28 mouse cellular contexts compared by ENCODE assay signal in genomic region chr5:38258034-38258772, GRCm38 (mm10). TPM values are rescaled to one million over a fixed set of nuclear protein-coding genes. Genes with fewer than 3 reads are reported as not detected.
DNase-seq lines count a peak whose midpoint lies in the region; ATAC-seq and TF ChIP-seq lines count a peak whose summit lies in the region.
"Had no signal": no experiment of that assay in that cellular context is flagged by ENCODE, and none has a peak within 500 bp of the region (broad histone marks: within the 10 kb centered on the region; RNA-seq: fewer than 3 reads in every experiment).

No protein-coding gene starts in this region.

- H3K4me1 ChIP-seq in limb, embryonic 14.5 days (ENCODE audit: control insufficient read depth, insufficient read depth, low read length) = 0 out of 2 replicates have a peak, but pooled peaks cover 2% of the 10 kb centered on the region
- H3K4me1 ChIP-seq in limb, embryonic 10.5 days = peaks cover 8% of the 10 kb centered on the region
- H3K4me1 ChIP-seq in embryonic facial prominence, embryonic 10.5 days = peaks cover 36% of the 10 kb centered on the region

- no peak overlapping the region for H3K9ac ChIP-seq in limb, embryonic 14.5 days (ENCODE audit: low read depth, low read length, severe bottlenecking)
- H3K9ac ChIP-seq: hindbrain, embryonic 12.5 days; neural tube, embryonic 15.5 days had no signal

- ATAC-seq in limb, embryonic 14.5 days (ENCODE audit: low FRiP score, low read depth) = peak; percentile 20; the same call in 1 of the 2 replicates
- no peak for ATAC-seq in erythroid progenitor cell, adult 5-6 weeks (replicated peaks; ENCODE audit: low FRiP score, poor library complexity, severe bottlenecking)
- ATAC-seq: activated CD4-positive, CD25-positive, alpha-beta regulatory T cell, adult 4 months; forebrain, embryonic 14.5 days; intestine, postnatal 0 days had no signal

- no peaks in the 10 kb centered on the region for H3K9me3 ChIP-seq in limb, embryonic 14.5 days (ENCODE audit: control insufficient read depth, low read length)
- no peaks in the 10 kb centered on the region for H3K9me3 ChIP-seq in limb, embryonic 10.5 days (replicated peaks)
- no peaks in the 10 kb centered on the region for H3K9me3 ChIP-seq in embryonic facial prominence, embryonic 10.5 days
- H3K9me3 ChIP-seq: hindbrain, embryonic 12.5 days; midbrain, embryonic 10.5 days; neural tube, embryonic 15.5 days had no signal

- DNase-seq in heart, adult 11 months = peak; percentile 63
- DNase-seq in heart, adult 8-10 months (ENCODE audit: low spot score) = no peak
- no peak for DNase-seq in limb, embryonic 14.5 days (ENCODE audit: low spot score)
- DNase-seq in limb, embryonic 10.5 days (ENCODE audit: low spot score) = no peak
- DNase-seq in embryonic facial prominence, embryonic 10.5 days (ENCODE audit: low spot score) = peak; percentile 43
- DNase-seq in telencephalon, adult 2 months (ENCODE audit: low read depth, low spot score) = peak; percentile 48
- DNase-seq: adrenal gland, adult 8-10 months; B cell, adult 2 months; cerebellum, adult 18-20 months; cerebellum, postnatal 14 days; gastrocnemius, postnatal 25 days; heart, adult 2 months; kidney, postnatal 4 days; lung, adult 18-20 months; lung, postnatal 10 days had no signal

- 71% methylated on average over 8 of the region's 8 CpGs for whole genome bisulfite sequencing in limb, embryonic 14.5 days
- WGBS in limb, embryonic 10.5 days = 79% methylated on average over 8 of the region's 8 CpGs
- 49% methylated on average over 8 of the region's 8 CpGs for WGBS in embryonic facial prominence, embryonic 10.5 days

- H3K36me3 ChIP-seq in limb, embryonic 14.5 days (ENCODE audit: control insufficient read depth, insufficient read depth, low read length) = peaks cover 10% of the 10 kb centered on the region
- H3K36me3 ChIP-seq in limb, embryonic 10.5 days = peaks cover 11% of the 10 kb centered on the region
- H3K36me3 ChIP-seq in embryonic facial prominence, embryonic 10.5 days (replicated peaks) = peaks cover 14% of the 10 kb centered on the region

- TF ChIP-seq POLR2A in limb, embryonic 14.5 days (IDR thresholded peaks at IDR 0.05; ENCODE audit: borderline replicate concordance, extremely low read depth, insufficient read depth, insufficient read length) = no peak

- no peak overlapping the region for H3K4me2 ChIP-seq in limb, embryonic 14.5 days (replicated peaks; ENCODE audit: low read depth, low read length, severe bottlenecking)
- H3K4me2 ChIP-seq: hindbrain, embryonic 12.5 days; liver, embryonic 11.5 days; neural tube, embryonic 15.5 days had no signal

- H3K4me3 ChIP-seq in limb, embryonic 14.5 days (replicated peaks; ENCODE audit: low read length) = no peak overlapping the region
- H3K4me3 ChIP-seq in limb, embryonic 10.5 days = no peak overlapping the region
- H3K4me3 ChIP-seq in embryonic facial prominence, embryonic 10.5 days = no peak overlapping the region
- H3K4me3 ChIP-seq: erythroblast, embryonic 14.5 days; heart, adult 2 months; hindbrain, embryonic 12.5 days; midbrain, embryonic 10.5 days; neural tube, embryonic 15.5 days had no signal

- no peaks in the 10 kb centered on the region for H3K27me3 ChIP-seq in limb, embryonic 14.5 days (ENCODE audit: control insufficient read depth, insufficient read depth, low read length)
- no peaks in the 10 kb centered on the region for H3K27me3 ChIP-seq in limb, embryonic 10.5 days (ENCODE audit: low read depth, poor library complexity, severe bottlenecking)
- H3K27me3 ChIP-seq in embryonic facial prominence, embryonic 10.5 days (replicated peaks; ENCODE audit: low read depth, poor library complexity, severe bottlenecking) = no peaks in the 10 kb centered on the region
- H3K27me3 ChIP-seq: hindbrain, embryonic 12.5 days; neural tube, embryonic 15.5 days had no signal

- H3K27ac ChIP-seq in limb, embryonic 14.5 days (replicated peaks; ENCODE audit: low read depth, low read length) = no peak overlapping the region
- no peak overlapping the region for H3K27ac ChIP-seq in limb, embryonic 10.5 days
- peak overlapping the region; percentile 57; the same call in 1 of the 2 replicates for H3K27ac ChIP-seq in embryonic facial prominence, embryonic 10.5 days (replicated peaks)
- H3K27ac ChIP-seq: heart, adult 2 months; hindbrain, embryonic 12.5 days; midbrain, embryonic 10.5 days; neural tube, embryonic 15.5 days had no signal

RNA-seq across cellular contexts. Expression of gene Tmem128, which starts 1.8 kb away (rescaled TPM):
- total RNA-seq in heart, adult 8-10 months (2022) = 10 to 100 TPM in 3 of 4 experiments, 1 to 10 TPM in 1; 9.5 to 12.0 (median 11.6) TPM
- 51.1 and 57.5 TPM in 2 replicates for polyA plus RNA-seq in limb, embryonic 14.5 days (2012; rRNA removed)
- 66.9 and 70.0 TPM in 2 replicates for polyA plus RNA-seq in limb, embryonic 14.5 days (2014; fragmentation: Nextera tagmentation; extraction: Ambion mirVana)
- polyA plus RNA-seq in limb, embryonic 10.5 days (2016; fragmentation: Nextera tagmentation; extraction: Ambion mirVana) = 69.3 and 73.2 TPM in 2 replicates
- 71.4 and 75.8 TPM in 2 replicates for polyA plus RNA-seq in embryonic facial prominence, embryonic 10.5 days (2016; fragmentation: Nextera tagmentation; extraction: Ambion mirVana)
- total RNA-seq in erythroid progenitor cell, adult 5-6 weeks (2015; ENCODE audit: low replicate concordance) = 39.3 and 63.3 TPM in 2 replicates
- 16.0 and 16.2 TPM in 2 replicates for total RNA-seq in erythroid progenitor cell, adult 5-6 weeks (2017; ENCODE audit: low replicate concordance)

RNA-seq across cellular contexts. Expression of gene Otop1, which starts 17.6 kb away (rescaled TPM):
- total RNA-seq in heart, adult 8-10 months (2022) = under 1 TPM; 0.12 to 0.28 (median 0.18) TPM
- 0.04 TPM in 1 of 2 replicates, not detected in the other for polyA plus RNA-seq in limb, embryonic 14.5 days (2012; rRNA removed)
- polyA plus RNA-seq in limb, embryonic 14.5 days (2014; fragmentation: Nextera tagmentation; extraction: Ambion mirVana) = not detected in 2 replicates
- polyA plus RNA-seq in limb, embryonic 10.5 days (2016; fragmentation: Nextera tagmentation; extraction: Ambion mirVana) = 0.19 TPM in 1 of 2 replicates, not detected in the other
- 0.45 and 0.60 TPM in 2 replicates for polyA plus RNA-seq in embryonic facial prominence, embryonic 10.5 days (2016; fragmentation: Nextera tagmentation; extraction: Ambion mirVana)
- total RNA-seq in erythroid progenitor cell, adult 5-6 weeks (2015; ENCODE audit: low replicate concordance) = not detected in 2 replicates
- not detected in 2 replicates for total RNA-seq in erythroid progenitor cell, adult 5-6 weeks (2017; ENCODE audit: low replicate concordance)
- total RNA-seq: left cerebral cortex, adult 8-10 months had no signal
- polyA plus RNA-seq: activated CD4-positive, CD25-positive, alpha-beta regulatory T cell, adult 4 months; erythroblast, embryonic 14.5 days; forebrain, embryonic 14.5 days; heart, embryonic 14.5 days; intestine, postnatal 0 days; liver, embryonic 11.5 days; small intestine, adult 2 months; stomach, embryonic 16.5 days had no signal

RNA-seq across cellular contexts. Expression of gene Lyar, which starts 37.9 kb away (rescaled TPM):
- 10 to 100 TPM; 16.0 to 20.0 (median 18.9) TPM for total RNA-seq in heart, adult 8-10 months (2022)
- 29.4 and 54.7 TPM in 2 replicates for polyA plus RNA-seq in limb, embryonic 14.5 days (2012; rRNA removed)
- 75.1 and 85.2 TPM in 2 replicates for polyA plus RNA-seq in limb, embryonic 14.5 days (2014; fragmentation: Nextera tagmentation; extraction: Ambion mirVana)
- polyA plus RNA-seq in limb, embryonic 10.5 days (2016; fragmentation: Nextera tagmentation; extraction: Ambion mirVana) = 170 and 208 TPM in 2 replicates
- 193 and 201 TPM in 2 replicates for polyA plus RNA-seq in embryonic facial prominence, embryonic 10.5 days (2016; fragmentation: Nextera tagmentation; extraction: Ambion mirVana)
- 14.8 and 18.9 TPM in 2 replicates for total RNA-seq in erythroid progenitor cell, adult 5-6 weeks (2015; ENCODE audit: low replicate concordance)
- total RNA-seq in erythroid progenitor cell, adult 5-6 weeks (2017; ENCODE audit: low replicate concordance) = 11.0 and 30.8 TPM in 2 replicates

RNA-seq across cellular contexts. Expression of gene Zbtb49, which starts 37.9 kb away (rescaled TPM):
- total RNA-seq in heart, adult 8-10 months (2022) = 1 to 10 TPM; 2.7 to 4.8 (median 3.1) TPM
- polyA plus RNA-seq in limb, embryonic 14.5 days (2012; rRNA removed) = 22.3 and 27.9 TPM in 2 replicates
- 12.4 and 14.0 TPM in 2 replicates for polyA plus RNA-seq in limb, embryonic 14.5 days (2014; fragmentation: Nextera tagmentation; extraction: Ambion mirVana)
- 16.5 and 19.2 TPM in 2 replicates for polyA plus RNA-seq in limb, embryonic 10.5 days (2016; fragmentation: Nextera tagmentation; extraction: Ambion mirVana)
- polyA plus RNA-seq in embryonic facial prominence, embryonic 10.5 days (2016; fragmentation: Nextera tagmentation; extraction: Ambion mirVana) = 19.1 and 20.7 TPM in 2 replicates
- total RNA-seq in erythroid progenitor cell, adult 5-6 weeks (2015; ENCODE audit: low replicate concordance) = 1.1 and 2.1 TPM in 2 replicates
- 3.0 and 4.4 TPM in 2 replicates for total RNA-seq in erythroid progenitor cell, adult 5-6 weeks (2017; ENCODE audit: low replicate concordance)

Comparison
In these comparisons a context has a peak if more than half of its experiments do, and no peak if none do; other contexts are left out.
1. DNase-seq: peak in heart, adult 11 months (single experiment), embryonic facial prominence, embryonic 10.5 days (single experiment) and telencephalon, adult 2 months (single experiment); none in heart, adult 8-10 months (single experiment), limb, embryonic 14.5 days (single experiment) and limb, embryonic 10.5 days (single experiment).